Mouse (Mus musculus): ENCODE measurements around the gene Bbs9. TPM values are rescaled to one million over a fixed set of nuclear protein-coding genes. Genes with fewer than 3 reads are reported as not detected.

Gene Bbs9
- polyA plus RNA-seq, 1 experiment from 2014 or later: 3.2 TPM

DNA sequence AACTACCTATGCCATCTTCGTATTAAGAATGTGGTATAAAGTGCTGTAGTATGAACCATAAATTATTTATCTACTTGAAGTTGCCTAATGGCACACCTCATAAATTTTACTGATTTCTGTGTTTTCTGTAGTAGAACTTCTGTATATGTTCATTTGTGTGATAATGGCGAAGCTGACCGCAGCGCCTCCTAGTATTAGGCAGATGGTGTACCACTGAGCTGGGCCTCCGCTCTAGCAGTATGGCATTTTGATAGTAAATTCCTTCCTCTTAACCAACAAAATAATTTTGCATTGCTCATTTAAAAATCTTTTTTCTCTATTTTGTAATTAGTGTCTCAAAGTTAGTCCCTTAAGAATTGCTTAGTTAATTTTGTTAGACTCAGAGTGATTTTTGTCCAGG, 117.5 kb downstream of the Bbs9 start:
- no peak for ATAC-seq (ENCODE audit: low read depth)
- no peak overlapping the region for H3K4me2 ChIP-seq
- no peaks in the 10 kb centered on the region for H3K4me1 ChIP-seq (replicated peaks)
- WGBS (ENCODE audit: insufficient replicate concordance): 84% methylated on average over 5 of the region's 5 CpGs
- no peaks in the 10 kb centered on the region for H3K27me3 ChIP-seq
- no peak for DNase-seq
- H3K9ac ChIP-seq: no peak overlapping the region
- H3K36me3 ChIP-seq: no peaks in the 10 kb centered on the region
- H3K9me3 ChIP-seq (replicated peaks): no peaks in the 10 kb centered on the region
- H3K4me3 ChIP-seq (replicated peaks): no peak overlapping the region
- H3K27ac ChIP-seq: no peak overlapping the region

GRCm38 (mm10) chr9:22596650-22597049, 121.1 kb downstream of the Bbs9 start:
- Histone ChIP-seq H3K4me2 (no peak overlapping the region), H3K9ac (no peak overlapping the region), H3K9me3 (replicated peaks) (no peaks in the 10 kb centered on the region), H3K4me3 (replicated peaks) (no peak overlapping the region), H3K4me1 (replicated peaks) (no peaks in the 10 kb centered on the region), H3K27me3 (no peaks in the 10 kb centered on the region), H3K27ac (no peak overlapping the region), H3K36me3 (no peaks in the 10 kb centered on the region)
- ATAC-seq (ENCODE audit: low read depth) (no peak), DNase-seq (no peak)
- 38% methylated on average over 2 of the region's 2 CpGs for WGBS (ENCODE audit: insufficient replicate concordance)

DNA sequence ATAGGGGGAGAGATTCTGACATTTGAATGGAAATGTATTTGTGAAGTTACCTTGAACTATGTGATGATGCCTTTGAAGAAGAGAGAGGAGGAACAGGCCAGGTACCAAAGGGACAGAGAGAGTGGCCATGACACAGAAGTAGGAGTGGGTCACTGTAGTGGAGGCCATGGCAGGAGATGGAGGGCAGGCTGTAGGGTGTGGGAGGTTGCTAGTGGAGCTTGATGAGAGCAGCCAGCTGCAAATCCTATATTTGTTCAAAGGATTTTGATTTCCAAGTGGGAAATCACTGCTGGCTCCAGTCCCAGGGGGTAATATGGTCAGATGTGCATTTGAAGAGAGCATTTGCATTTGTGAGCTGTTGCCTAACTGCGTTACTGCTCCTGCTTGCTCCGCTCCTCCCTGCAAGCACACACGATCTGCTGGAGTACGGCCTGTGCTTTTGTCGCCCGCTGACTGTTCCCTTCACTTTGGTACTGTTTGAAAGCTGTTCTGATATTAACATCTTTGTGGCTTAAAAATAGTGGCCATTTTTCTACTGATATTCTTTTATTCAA, 137.8 kb downstream of the Bbs9 start:
- Histone ChIP-seq H3K9me3 (replicated peaks) (no peaks in the 10 kb centered on the region), H3K9ac (no peak overlapping the region), H3K4me1 (replicated peaks) (no peaks in the 10 kb centered on the region), H3K4me2 (no peak overlapping the region), H3K36me3 (no peaks in the 10 kb centered on the region), H3K27me3 (no peaks in the 10 kb centered on the region), H3K27ac (no peak overlapping the region), H3K4me3 (replicated peaks) (no peak overlapping the region)
- ATAC-seq (ENCODE audit: low read depth) (no peak), DNase-seq (no peak)
- 82% methylated on average over 6 of the region's 6 CpGs for WGBS (ENCODE audit: insufficient replicate concordance)

DNA sequence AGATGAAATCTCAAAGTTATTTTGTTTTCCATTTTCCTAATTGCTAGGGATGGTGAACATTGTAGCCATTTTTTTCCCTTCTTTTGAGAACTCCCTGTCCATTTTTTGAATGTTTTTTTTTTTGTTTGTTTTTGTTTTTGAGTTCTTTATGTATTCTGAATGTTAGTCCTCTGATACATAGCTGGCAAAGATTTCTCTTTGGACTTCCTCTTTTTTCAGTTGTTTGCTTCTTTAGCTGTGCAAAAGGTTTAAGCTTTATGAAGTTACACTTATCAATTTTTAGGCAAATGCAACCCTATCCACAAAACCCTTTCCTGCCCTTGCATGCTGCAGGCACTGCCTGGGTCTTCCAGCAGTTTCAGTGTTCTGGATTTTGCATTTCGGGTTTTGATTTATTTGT, 143.7 kb downstream of the Bbs9 start:
- Histone ChIP-seq H3K4me3 (replicated peaks) (no peak overlapping the region), H3K4me1 (replicated peaks) (no peaks in the 10 kb centered on the region), H3K36me3 (no peaks in the 10 kb centered on the region), H3K27me3 (no peaks in the 10 kb centered on the region), H3K4me2 (no peak overlapping the region), H3K9me3 (replicated peaks) (no peaks in the 10 kb centered on the region), H3K9ac (no peak overlapping the region), H3K27ac (no peak overlapping the region)
- DNase-seq (no peak), ATAC-seq (ENCODE audit: low read depth) (no peak)
- 70% methylated on average over 1 of the region's 1 CpGs for WGBS (ENCODE audit: insufficient replicate concordance)

DNA sequence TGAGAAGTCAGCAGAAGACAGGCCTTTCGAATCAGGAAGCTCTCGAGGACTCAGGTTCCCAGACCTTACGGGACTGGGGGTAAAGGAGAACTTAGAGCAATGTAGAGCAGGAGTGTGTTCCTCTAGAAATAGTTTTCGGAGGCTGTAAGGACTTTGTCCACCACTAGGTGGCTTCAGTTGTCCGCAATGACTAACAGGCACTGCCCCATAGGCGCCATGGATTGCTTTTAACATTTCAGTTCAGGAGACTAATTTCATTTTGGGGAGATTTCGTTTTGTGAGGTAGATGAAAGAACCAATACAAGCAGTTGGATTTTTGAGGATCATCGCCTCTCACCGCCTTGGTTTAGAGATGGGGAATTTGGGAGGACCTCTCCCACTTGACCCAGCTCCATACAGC, 149.5 kb downstream of the Bbs9 start:
- H3K4me2 ChIP-seq: no peak overlapping the region
- H3K4me3 ChIP-seq (replicated peaks): no peak overlapping the region
- peak; percentile 19 for DNase-seq
- H3K4me1 ChIP-seq (replicated peaks): no peaks in the 10 kb centered on the region
- no peaks in the 10 kb centered on the region for H3K9me3 ChIP-seq (replicated peaks)
- H3K9ac ChIP-seq: no peak overlapping the region
- 29% methylated on average over 9 of the region's 9 CpGs for WGBS (ENCODE audit: insufficient replicate concordance)
- no peak overlapping the region for H3K27ac ChIP-seq
- ATAC-seq (ENCODE audit: low read depth): no peak
- H3K36me3 ChIP-seq: no peaks in the 10 kb centered on the region
- H3K27me3 ChIP-seq: no peaks in the 10 kb centered on the region

DNA sequence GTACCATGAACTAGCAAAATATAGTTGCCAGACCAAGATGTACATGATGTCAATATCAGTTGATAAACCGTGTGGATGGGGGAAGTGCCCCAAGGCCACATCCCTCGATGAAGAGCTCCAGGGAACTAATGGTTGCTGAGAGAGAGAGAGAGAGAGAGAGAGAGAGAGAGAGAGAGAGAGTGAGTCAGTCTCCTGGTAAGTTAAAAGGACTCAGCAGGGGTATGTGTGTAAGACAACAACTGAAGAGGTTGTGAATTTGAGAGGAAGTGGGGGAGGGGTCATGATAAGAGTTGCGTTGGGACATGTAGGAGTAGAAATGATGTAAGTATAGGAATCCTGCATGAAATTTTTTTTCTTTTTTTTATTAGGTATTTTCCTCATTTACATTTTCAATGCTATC, 150.5 kb downstream of the Bbs9 start:
- Histone ChIP-seq H3K9me3 (replicated peaks) (no peaks in the 10 kb centered on the region), H3K9ac (no peak overlapping the region), H3K4me2 (no peak overlapping the region), H3K27me3 (no peaks in the 10 kb centered on the region), H3K4me3 (replicated peaks) (no peak overlapping the region), H3K36me3 (no peaks in the 10 kb centered on the region), H3K27ac (no peak overlapping the region), H3K4me1 (replicated peaks) (no peaks in the 10 kb centered on the region)
- no peak for ATAC-seq (ENCODE audit: low read depth)
- DNase-seq: no peak
- WGBS (ENCODE audit: insufficient replicate concordance): 61% methylated on average over 3 of the region's 3 CpGs

GRCm38 (mm10) chr9:22627912-22628311, 152.4 kb downstream of the Bbs9 start:
- no peak overlapping the region for H3K4me3 ChIP-seq (replicated peaks)
- H3K36me3 ChIP-seq: no peaks in the 10 kb centered on the region
- no peak for ATAC-seq (ENCODE audit: low read depth)
- no peak for DNase-seq
- peaks cover 9% of the 10 kb centered on the region for H3K4me1 ChIP-seq (replicated peaks)
- H3K27me3 ChIP-seq: no peaks in the 10 kb centered on the region
- no peak overlapping the region for H3K9ac ChIP-seq
- no peaks in the 10 kb centered on the region for H3K9me3 ChIP-seq (replicated peaks)
- no peak overlapping the region for H3K27ac ChIP-seq
- no peak overlapping the region for H3K4me2 ChIP-seq
- 67% methylated on average over 3 of the region's 3 CpGs for WGBS (ENCODE audit: insufficient replicate concordance)

- Histone ChIP-seq H3K4me3 (replicated peaks) (no peak overlapping the region; the same call in 1 of the 2 replicates), H3K36me3 (no peaks in the 10 kb centered on the region), H3K27ac (peak overlapping the region; percentile 66), H3K4me1 (replicated peaks) (peaks cover 15% of the 10 kb centered on the region), H3K27me3 (no peaks in the 10 kb centered on the region), H3K4me2 (peak overlapping the region; percentile 50), H3K9me3 (replicated peaks) (no peaks in the 10 kb centered on the region), H3K9ac (0 out of 2 replicates have a peak overlapping the region, but pooled peaks have one; percentile 3)
- WGBS (ENCODE audit: insufficient replicate concordance): 54% methylated on average over 9 of the region's 9 CpGs
- ATAC-seq (ENCODE audit: low read depth) (peak; percentile 97), DNase-seq (peak; percentile 52)
These were observed 157.4 kb downstream of the Bbs9 start for GRCm38 (mm10) chr9:22632800-22633485.

DNA sequence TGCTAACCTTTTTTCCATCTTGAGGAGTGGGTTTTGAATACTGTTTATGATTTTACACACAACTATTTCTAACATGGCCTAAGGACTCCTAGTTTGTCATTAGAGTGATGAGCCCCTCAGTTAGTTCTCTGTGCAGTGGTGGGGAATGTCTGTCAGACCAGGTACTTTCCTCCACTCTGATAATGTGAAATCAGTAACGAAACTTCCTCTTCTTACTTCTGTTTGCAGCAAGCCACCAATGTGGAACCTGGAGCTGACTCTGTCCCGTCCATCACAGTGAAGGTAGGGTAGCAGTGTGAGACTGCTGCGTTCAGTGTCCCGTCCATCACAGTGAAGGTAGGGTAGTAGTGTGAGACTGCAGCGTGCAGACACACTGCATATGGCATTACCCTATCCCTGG, 163.0 kb downstream of the Bbs9 start:
- H3K4me3 ChIP-seq (replicated peaks): no peak overlapping the region
- WGBS (ENCODE audit: insufficient replicate concordance): 57% methylated on average over 5 of the region's 5 CpGs
- ATAC-seq (ENCODE audit: low read depth) (no peak), DNase-seq (no peak)
- H3K9me3 ChIP-seq (replicated peaks): no peaks in the 10 kb centered on the region
- H3K4me2 ChIP-seq: no peak overlapping the region
- H3K27me3 ChIP-seq: no peaks in the 10 kb centered on the region
- H3K9ac ChIP-seq: no peak overlapping the region
- H3K27ac ChIP-seq: no peak overlapping the region
- 0 out of 2 replicates have a peak, but pooled peaks cover 5% of the 10 kb centered on the region for H3K4me1 ChIP-seq (replicated peaks)
- H3K36me3 ChIP-seq: no peaks in the 10 kb centered on the region

DNA sequence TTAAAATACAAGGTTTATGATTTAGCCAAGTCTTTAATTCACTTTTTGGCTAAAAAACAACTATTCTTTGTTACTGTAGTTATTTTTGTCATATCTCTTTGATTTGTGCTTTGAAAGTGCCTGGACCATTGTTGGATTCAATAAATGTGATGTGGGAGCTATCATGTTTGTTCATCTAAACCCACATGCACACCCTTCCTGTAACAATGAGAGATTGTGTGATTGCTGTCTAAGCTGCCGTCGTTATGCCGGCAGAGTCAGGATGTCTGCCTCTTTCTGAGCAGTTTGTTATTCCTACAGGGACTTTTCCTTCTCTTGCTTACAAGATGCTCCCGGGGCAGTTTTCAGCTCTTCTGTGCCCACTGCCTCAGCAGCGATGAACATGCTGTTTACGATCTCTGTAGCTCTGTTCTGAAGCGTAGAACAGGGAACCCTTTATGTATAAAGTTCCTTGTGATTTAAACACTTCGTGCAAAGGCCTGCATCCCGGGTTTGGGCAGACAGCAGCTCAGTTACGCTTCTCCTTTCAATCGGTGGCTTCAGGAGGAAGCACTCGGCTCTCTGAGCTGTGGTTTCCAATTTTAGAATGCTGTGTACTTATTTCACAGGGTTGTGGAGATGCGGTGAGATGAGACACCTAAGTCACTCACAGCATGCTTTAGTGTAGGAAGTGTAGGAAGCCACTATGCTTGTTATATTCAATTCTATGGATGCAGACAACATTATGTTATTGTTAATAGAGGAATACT, 165.3 kb downstream of the Bbs9 start:
- Histone ChIP-seq H3K27me3 (no peaks in the 10 kb centered on the region), H3K4me2 (no peak overlapping the region), H3K27ac (no peak overlapping the region), H3K9ac (no peak overlapping the region), H3K36me3 (no peaks in the 10 kb centered on the region), H3K4me3 (replicated peaks) (no peak overlapping the region), H3K4me1 (replicated peaks) (peaks cover 5% of the 10 kb centered on the region; the same call in 1 of the 2 replicates), H3K9me3 (replicated peaks) (no peaks in the 10 kb centered on the region)
- WGBS (ENCODE audit: insufficient replicate concordance): 26% methylated on average over 13 of the region's 13 CpGs
- DNase-seq: no peak
- no peak for ATAC-seq (ENCODE audit: low read depth)

DNA sequence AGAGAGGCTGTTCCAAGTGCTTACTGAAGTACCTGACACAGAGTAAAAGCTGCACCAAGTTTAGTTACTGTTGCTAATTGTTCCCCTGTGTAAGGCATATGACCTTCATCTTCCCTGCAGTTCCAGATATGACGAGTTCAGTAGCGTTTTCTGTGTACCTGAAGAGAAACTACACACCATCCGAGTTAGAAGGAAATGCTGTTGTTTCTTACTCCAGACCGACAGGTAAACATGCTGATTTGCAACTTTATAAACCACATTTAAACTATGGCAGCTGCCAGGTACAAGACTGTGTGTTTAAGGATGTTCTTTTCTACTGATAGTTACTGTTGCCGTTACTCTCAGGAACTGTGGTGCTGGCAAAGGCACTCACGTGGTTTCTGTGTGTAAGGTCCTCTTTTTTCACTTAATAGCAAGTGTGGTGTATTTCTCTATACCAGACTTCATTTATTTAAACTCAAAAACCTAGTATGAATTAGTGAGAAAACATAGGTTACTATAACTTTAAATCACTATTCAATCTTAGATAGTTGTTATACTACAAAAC, 170.4 kb downstream of the Bbs9 start:
- no peaks in the 10 kb centered on the region for H3K9me3 ChIP-seq (replicated peaks)
- H3K4me3 ChIP-seq (replicated peaks): no peak overlapping the region
- no peak overlapping the region for H3K27ac ChIP-seq
- DNase-seq: no peak
- no peak overlapping the region for H3K9ac ChIP-seq
- 46% methylated on average over 6 of the region's 6 CpGs for WGBS (ENCODE audit: insufficient replicate concordance)
- no peaks in the 10 kb centered on the region for H3K27me3 ChIP-seq
- H3K4me1 ChIP-seq (replicated peaks): peaks cover 2% of the 10 kb centered on the region; the same call in 1 of the 2 replicates
- no peak for ATAC-seq (ENCODE audit: low read depth)
- H3K36me3 ChIP-seq: no peaks in the 10 kb centered on the region
- H3K4me2 ChIP-seq: no peak overlapping the region
